Mouse (Mus musculus): ENCODE measurements around the gene Spag9.

GRCm38 (mm10) chr11:94026289-94026688 is 30.4 kb downstream of the Spag9 start:
- no peak for TF ChIP-seq CTCF (IDR thresholded peaks at IDR 0.05; ENCODE audit: control insufficient read depth, insufficient read depth, insufficient read length)
- TF ChIP-seq CEBPB (IDR thresholded peaks at IDR 0.05; ENCODE audit: low read depth), result no peak
- TF ChIP-seq MAX (IDR thresholded peaks at IDR 0.05), result no peak
- no peak for TF ChIP-seq MYOD1 (IDR thresholded peaks at IDR 0.05; ENCODE audit: control insufficient read depth, insufficient read length, low read depth)
- TF ChIP-seq MYOG (IDR thresholded peaks at IDR 0.05; ENCODE audit: control insufficient read depth, extremely low read depth, insufficient read length), result no peak
